ENCODE assay signal across 21 mouse cellular contexts in genomic region chr4:131070566-131070965, GRCm38 (mm10).
DNase-seq lines count a peak whose midpoint lies in the region; ATAC-seq and TF ChIP-seq lines count a peak whose summit lies in the region.
"Had no signal": no experiment of that assay in that cellular context is flagged by ENCODE, and none has a peak within 500 bp of the region (broad histone marks: within the 10 kb centered on the region; RNA-seq: fewer than 3 reads in every experiment).

No protein-coding gene starts in this region.

- DNase-seq in heart, postnatal 10 days: no peak
- no peak for DNase-seq in heart, adult 9 months (ENCODE audit: low spot score in 2 of 2)
- DNase-seq in testis, postnatal 14 days (ENCODE audit: low spot score): no peak
- DNase-seq: adrenal gland, adult 2 months; adrenal gland, postnatal 10 days; adrenal gland, postnatal 25 days; cerebellum, adult 11 months; cerebellum, adult 18-20 months; cerebellum, adult 8-10 months; cerebellum, adult 9-11 months; cerebellum, postnatal 14 days; cerebellum, postnatal 36 days; embryo, embryonic 11 days had no signal

- no peak for TF ChIP-seq CTCF in testis, adult 2 months (IDR thresholded peaks at IDR 0.05; ENCODE audit: control insufficient read depth, insufficient read depth, insufficient replicate concordance, low read depth, low read length)

- intact Hi-C loops in heart, postnatal 10 days (cut with DNase I): no loop called here

- no peak overlapping the region for H3K27ac ChIP-seq in heart, embryonic 11.5 days (ENCODE audit: low read depth, low read length)
- H3K27ac ChIP-seq in heart, embryonic 13.5 days (replicated peaks): no peak overlapping the region
- H3K27ac ChIP-seq in testis, adult 2 months (ENCODE audit: control insufficient read depth, insufficient read depth, low read depth, low read length): no peak overlapping the region
- H3K27ac ChIP-seq: embryonic facial prominence, embryonic 13.5 days; embryonic facial prominence, embryonic 15.5 days had no signal

- H3K4me3 ChIP-seq in heart, embryonic 11.5 days (ENCODE audit: low read depth, low read length): no peak overlapping the region
- no peak overlapping the region for H3K4me3 ChIP-seq in heart, embryonic 13.5 days
- peak overlapping the region; percentile 9; the same call in 1 of the 2 replicates for H3K4me3 ChIP-seq in testis, adult 2 months (ENCODE audit: control insufficient read depth, low read depth, low read length)
- H3K4me3 ChIP-seq: embryonic facial prominence, embryonic 13.5 days; embryonic facial prominence, embryonic 15.5 days; erythroblast, embryonic 14.5 days had no signal

- no peaks in the 10 kb centered on the region for H3K9me3 ChIP-seq in heart, embryonic 11.5 days (replicated peaks; ENCODE audit: control insufficient read depth, low read length)
- no peaks in the 10 kb centered on the region for H3K9me3 ChIP-seq in heart, embryonic 13.5 days
- H3K9me3 ChIP-seq: embryonic facial prominence, embryonic 13.5 days; embryonic facial prominence, embryonic 15.5 days had no signal

- H3K4me2 ChIP-seq in heart, embryonic 11.5 days: no peak overlapping the region
- no peak overlapping the region for H3K4me2 ChIP-seq in heart, embryonic 13.5 days
- H3K4me2 ChIP-seq: embryonic facial prominence, embryonic 13.5 days; embryonic facial prominence, embryonic 15.5 days had no signal

- peak; percentile 69; the same call in 1 of the 2 replicates for ATAC-seq in heart, embryonic 11.5 days (replicated peaks; ENCODE audit: insufficient number of reproducible peaks, low FRiP score, low TSS enrichment)
- ATAC-seq in heart, embryonic 13.5 days (ENCODE audit: extremely low read depth, insufficient number of reproducible peaks, low FRiP score, low TSS enrichment): peak; percentile 42; the same call in 1 of the 2 replicates
- ATAC-seq: forebrain, embryonic 14.5 days; forebrain, embryonic 16.5 days had no signal

- H3K36me3 ChIP-seq in heart, embryonic 11.5 days (ENCODE audit: control insufficient read depth, insufficient read depth, low read length): no peaks in the 10 kb centered on the region
- no peaks in the 10 kb centered on the region for H3K36me3 ChIP-seq in heart, embryonic 13.5 days
- no peaks in the 10 kb centered on the region for H3K36me3 ChIP-seq in testis, adult 2 months (ENCODE audit: control insufficient read depth, insufficient read depth, low read length)
- H3K36me3 ChIP-seq: embryonic facial prominence, embryonic 13.5 days; embryonic facial prominence, embryonic 15.5 days had no signal

- no peaks in the 10 kb centered on the region for H3K4me1 ChIP-seq in heart, embryonic 11.5 days (ENCODE audit: control insufficient read depth, insufficient read depth, low read length)
- no peaks in the 10 kb centered on the region for H3K4me1 ChIP-seq in heart, embryonic 13.5 days
- H3K4me1 ChIP-seq in testis, adult 2 months (ENCODE audit: control insufficient read depth, insufficient read depth, low read length): no peaks in the 10 kb centered on the region
- H3K4me1 ChIP-seq: embryonic facial prominence, embryonic 15.5 days had no signal

- no peak overlapping the region for H3K9ac ChIP-seq in heart, embryonic 11.5 days (ENCODE audit: low read depth, low read length)
- H3K9ac ChIP-seq in heart, embryonic 13.5 days: no peak overlapping the region
- H3K9ac ChIP-seq: embryonic facial prominence, embryonic 13.5 days; embryonic facial prominence, embryonic 15.5 days had no signal

- no peak for TF ChIP-seq POLR2A in testis, adult 2 months (IDR thresholded peaks at IDR 0.05; ENCODE audit: control insufficient read depth, low read depth, low read length)

- no peaks in the 10 kb centered on the region for H3K27me3 ChIP-seq in heart, embryonic 11.5 days (ENCODE audit: control insufficient read depth, insufficient read depth, low read length)
- H3K27me3 ChIP-seq in heart, embryonic 13.5 days (replicated peaks): no peaks in the 10 kb centered on the region
- no peaks in the 10 kb centered on the region for H3K27me3 ChIP-seq in testis, adult 2 months (ENCODE audit: control insufficient read depth, insufficient read depth, low read length)
- H3K27me3 ChIP-seq: embryonic facial prominence, embryonic 13.5 days; embryonic facial prominence, embryonic 15.5 days had no signal
